Mouse (Mus musculus) urinary bladder, adult 18-20 months (tissue): Measurements from ENCODE around the gene Treh.

Experiments used
- DNase-seq, 2 experiments: peaks; one replicate each; pipeline ENCODE4 v3.0.0; 2022; ENCODE audit warnings: low spot score in 2 of 2, mixed read lengths in 2 of 2

Treh gene

GRCm38 (mm10) chr9:44734524-44735494 lies 61.8 kb downstream of the Treh start, which contains the start of gene Phldb1:
Gene Phldb1, minus strand, starts transcription at chr9:44735198.
- DNase-seq, result peak; percentile 60 to 62

DNA sequence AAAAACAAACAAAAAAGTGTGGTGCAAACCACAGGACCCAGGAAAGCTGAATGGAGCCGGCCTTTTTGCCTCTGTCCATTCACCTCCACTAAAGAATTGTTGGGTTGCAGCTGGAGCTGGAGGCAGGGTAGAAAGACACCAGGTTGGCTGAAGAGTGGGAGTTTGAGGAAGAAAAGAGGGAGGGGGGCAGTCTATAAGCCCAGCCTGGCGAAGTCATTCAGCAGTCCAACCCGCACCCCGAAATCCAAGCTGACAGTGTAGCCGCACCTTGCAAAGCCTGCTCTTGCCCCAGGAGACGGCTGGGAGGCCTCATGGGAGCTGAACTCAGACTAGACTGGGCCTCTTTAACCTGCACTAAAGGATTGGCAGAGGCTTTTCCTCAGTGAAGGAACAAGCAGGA lies 62.9 kb downstream of the Treh start:
- DNase-seq, result no peak
